Mouse (Mus musculus): ENCODE measurements around the gene Prox1.

Gene Prox1

DNA sequence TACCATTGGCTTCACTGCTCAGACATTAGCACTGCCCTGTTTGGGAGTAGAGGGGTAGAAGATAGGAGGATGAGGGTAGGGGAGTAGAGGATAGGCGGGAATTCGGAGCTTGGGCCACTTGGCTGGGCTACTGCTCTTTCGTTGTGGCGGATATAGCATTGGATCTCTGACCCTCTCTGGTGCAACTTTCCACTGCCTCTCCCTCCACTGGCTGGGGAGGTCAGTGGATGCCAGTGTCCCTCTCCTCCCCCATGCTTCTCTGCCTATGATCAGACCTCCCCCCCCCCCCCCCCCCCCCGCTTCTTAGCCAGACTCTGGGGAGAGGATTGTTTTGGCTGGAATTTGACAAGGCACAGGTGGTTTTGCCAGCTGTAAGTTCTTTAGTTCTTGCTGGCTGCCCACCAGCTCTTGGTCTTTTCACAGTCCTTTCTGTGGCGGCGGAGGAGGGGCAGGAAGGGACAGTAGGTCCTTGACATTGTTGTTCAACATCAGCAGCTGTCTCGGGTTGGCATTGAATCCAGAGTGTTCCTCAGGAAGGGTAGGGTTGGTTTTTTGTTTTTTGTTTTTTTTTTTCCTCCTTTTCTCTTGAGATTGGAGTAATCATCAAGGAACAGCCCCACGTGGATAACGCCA is 90.8 kb downstream of the Prox1 start:
- DNase-seq (ENCODE audit: low read depth, low spot score): no peak

DNA sequence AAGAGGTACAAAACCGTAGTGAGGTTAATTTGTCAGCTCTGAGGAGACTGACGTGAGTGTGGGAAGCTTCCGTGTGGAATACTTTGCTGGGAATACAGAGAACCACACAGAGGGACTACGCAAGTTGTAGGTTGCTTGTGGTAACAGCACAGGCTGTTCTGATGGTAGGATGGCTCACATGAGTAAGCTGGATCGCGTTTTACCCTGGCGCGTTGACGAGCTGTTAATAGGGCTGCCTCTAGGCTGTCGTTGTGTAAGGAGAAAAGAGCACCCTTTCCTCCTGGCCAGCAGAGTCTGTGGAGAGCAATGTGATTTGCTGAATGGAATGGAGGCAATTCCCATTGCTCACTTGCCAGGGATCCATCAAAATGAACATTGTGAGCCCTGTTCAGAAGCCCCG is 93.9 kb downstream of the Prox1 start:
- no peak for DNase-seq (ENCODE audit: low read depth, low spot score)
